Mouse (Mus musculus) embryo, embryonic 11 days (tissue): ENCODE results near the gene Zfp148.

Source experiments
- DNase-seq: peaks from one replicate; pipeline ENCODE4 v3.0.0-alpha.2; 2015

Zfp148 gene

GRCm38 (mm10) chr16:33379944-33380881 is at the start of gene Zfp148:
Gene Zfp148 (plus strand): TSS chr16:33380836.
- DNase-seq: peak; percentile 95

DNA sequence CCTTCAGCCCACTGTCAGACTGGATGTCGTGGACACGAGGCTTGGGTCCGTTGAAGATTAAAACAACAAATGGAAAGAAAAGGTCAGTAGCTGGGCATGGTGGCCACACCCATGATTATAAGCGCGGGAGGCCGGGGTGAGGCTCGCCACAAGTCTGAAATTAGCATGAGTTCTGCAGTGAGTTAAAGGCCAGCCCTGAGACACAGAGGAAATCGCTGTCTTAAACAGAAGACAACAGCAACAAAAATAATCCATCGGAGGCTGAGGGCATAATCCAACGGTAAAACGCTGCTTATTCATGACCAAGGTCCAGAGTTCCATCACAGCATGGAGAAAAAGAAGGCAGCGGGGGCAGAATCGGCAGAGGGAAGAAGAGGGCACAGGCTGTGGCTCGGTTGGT is 47.6 kb upstream of the Zfp148 start:
- DNase-seq: no peak

GRCm38 (mm10) chr16:33337177-33337576 is 43.5 kb upstream of the Zfp148 start:
- peak; percentile 66 for DNase-seq

GRCm38 (mm10) chr16:33337681-33338080 is 43.0 kb upstream of the Zfp148 start:
- no peak for DNase-seq

GRCm38 (mm10) chr16:33338492-33338891 is 42.1 kb upstream of the Zfp148 start:
- DNase-seq: no peak

DNA sequence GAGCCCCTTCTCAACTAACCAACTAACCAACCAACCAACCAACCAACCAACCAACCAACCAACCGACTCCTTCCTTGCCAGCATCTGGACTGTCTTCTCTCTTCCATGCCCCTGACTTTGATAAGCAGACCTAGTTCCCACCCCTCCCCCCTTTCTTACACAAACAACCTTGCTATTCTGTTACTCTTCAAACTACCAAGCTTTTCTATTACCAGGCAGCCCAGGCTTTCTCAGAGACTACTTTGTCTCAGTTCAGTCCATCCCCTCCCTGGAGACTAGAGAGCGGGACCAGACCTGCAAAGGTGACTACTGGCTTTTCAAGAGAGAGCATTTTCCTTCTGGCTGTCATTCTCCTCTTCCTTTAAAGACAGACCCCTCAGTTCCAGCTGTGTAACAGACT is 41.2 kb upstream of the Zfp148 start:
- DNase-seq: no peak

DNA sequence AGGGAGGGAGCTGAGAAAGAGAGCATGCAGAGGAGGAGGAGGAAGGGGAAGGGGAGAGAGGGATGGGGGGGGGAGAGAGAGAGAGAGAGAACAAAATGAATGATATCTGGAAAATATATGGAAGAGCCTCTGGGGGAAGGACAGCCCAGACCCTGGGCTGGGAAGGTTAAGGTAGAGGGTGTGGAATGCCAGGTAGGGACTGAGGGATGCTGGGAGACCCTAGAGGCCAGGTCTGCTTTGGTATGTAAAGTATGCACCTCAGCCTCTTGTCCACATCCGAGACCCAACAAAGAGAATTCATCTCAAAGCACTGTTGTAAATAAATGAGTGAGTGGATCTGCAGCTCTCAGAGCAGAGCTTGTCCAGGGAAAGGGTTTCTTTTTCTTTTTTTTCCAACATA is 38.3 kb upstream of the Zfp148 start:
- no peak for DNase-seq

- DNase-seq: no peak
These were observed 37.5 kb upstream of the Zfp148 start for GRCm38 (mm10) chr16:33343106-33343505.

DNA sequence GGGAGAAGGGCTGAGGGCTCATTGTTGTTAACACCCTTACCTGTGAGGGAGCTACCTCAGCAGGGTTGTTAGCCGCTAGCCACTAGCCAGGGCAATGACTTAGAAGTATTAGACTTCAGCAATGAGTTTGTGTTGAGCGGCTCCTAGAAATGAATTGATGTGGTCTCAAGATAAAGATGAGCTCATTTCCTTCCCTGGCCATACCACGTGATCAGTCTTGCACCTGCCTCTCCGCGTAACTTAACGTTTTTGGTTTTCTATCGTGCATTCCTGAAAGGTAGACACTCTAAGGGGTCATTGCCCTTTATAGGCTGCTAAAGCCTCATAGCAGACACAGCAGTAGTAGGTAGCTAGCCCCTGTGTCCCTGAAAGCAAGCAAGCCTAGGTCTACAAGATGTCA is 37.0 kb upstream of the Zfp148 start:
- DNase-seq: no peak

GRCm38 (mm10) chr16:33344379-33344778 is 36.3 kb upstream of the Zfp148 start:
- no peak for DNase-seq

- no peak for DNase-seq
These were observed 35.8 kb upstream of the Zfp148 start for GRCm38 (mm10) chr16:33344875-33345274.

DNA sequence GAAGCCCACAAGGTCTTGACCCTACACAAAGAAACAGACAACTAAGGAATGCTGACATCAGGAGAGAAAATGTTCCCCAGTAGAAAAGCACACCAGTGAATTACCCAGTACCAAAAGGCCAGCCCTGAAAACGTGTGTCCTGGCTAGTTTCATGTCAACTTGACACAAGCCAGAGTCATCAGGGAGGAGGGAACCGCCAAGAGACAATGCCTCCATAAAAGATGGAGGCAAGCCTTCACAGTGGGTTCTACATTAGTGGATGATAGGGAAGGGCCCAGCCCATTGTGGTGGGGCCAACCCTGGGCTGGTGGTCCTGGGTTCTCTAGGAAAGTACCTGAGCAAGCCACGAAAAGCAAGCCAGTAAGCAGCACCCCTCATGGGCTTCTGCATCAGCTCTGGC is 34.3 kb upstream of the Zfp148 start:
- DNase-seq: no peak

DNA sequence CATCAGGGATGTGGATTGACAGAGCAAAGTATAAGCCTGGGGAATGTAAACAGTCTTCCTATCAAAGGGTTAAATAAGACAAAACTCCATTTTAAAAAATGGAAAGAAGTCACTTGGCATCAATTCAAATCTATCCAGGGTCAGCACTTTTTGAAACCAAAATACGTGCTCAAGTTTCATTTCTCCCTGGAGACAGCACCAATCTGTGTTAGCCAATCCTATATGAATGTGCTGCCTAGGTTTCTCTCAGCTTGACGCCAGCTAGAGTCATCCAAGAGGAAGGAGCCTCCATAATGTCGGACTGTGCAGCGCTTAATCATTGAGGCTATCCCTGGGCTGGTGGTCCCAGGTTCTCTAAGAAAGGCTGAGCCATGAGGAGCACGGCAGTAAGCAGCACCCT is 33.5 kb upstream of the Zfp148 start:
- DNase-seq: no peak

- no peak for DNase-seq
These were observed 22.8 kb upstream of the Zfp148 start for GRCm38 (mm10) chr16:33357805-33358204.

GRCm38 (mm10) chr16:33365772-33366171 is 14.9 kb upstream of the Zfp148 start:
- DNase-seq: no peak

DNA sequence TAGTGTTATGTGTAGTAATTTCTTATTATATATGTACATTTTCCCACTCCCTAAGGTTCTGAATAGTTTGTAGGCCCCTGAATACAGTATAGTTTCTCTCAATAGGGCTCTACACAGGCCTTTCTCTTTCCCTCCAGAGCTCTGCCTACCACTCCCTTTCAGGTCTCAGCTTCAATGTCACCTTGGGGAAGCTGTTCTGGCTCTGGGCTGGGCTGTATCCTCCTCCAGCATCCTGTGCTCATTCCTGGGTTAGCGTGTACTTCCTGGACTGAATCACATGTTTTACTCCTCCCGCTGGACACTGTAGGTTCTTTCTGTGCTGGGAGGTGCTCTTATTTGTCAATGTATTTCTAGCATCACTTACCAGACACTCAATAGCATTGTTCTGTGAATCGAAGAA is 12.0 kb upstream of the Zfp148 start:
- DNase-seq: no peak

DNA sequence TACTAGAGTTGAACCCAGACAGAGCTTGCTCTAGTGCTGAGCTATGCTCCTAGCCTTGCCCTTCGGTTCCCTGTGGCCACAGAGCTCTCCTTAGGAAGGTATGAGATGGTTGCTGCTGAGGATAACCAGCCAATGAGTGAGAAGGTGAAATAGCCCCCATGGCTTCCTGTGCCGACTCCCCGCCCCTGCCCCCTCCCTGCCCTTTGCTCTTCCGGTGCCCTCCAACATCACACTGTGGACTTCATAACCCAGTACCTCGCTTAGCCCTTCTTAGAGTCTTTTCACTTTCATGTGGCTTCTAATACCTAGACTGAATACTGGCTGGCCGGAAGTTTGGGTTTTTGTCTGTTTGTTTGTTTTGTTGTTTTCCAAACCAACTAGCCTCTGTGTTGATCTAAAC is 9.8 kb upstream of the Zfp148 start:
- peak; percentile 3 for DNase-seq

DNA sequence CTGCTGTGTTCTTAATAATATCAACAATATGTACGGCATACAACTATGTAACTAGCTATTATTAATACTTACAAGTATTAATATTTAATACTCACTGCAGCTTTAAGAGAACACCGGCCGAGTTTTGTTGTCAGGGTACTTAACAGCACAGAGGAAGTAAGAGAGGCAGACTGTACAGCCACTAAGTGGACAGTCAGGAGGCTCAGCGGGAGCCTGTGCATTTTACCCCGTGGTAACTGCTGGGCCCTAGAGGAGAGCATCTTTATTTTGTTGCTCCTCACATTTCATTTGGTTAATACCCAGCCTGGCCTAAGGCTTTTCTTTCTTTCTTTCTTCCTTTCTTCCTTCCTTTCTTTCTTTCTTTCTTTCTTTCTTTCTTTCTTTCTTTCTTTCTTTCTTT is 8.0 kb upstream of the Zfp148 start:
- DNase-seq: no peak

- DNase-seq: no peak
These were observed 7.3 kb upstream of the Zfp148 start for GRCm38 (mm10) chr16:33373326-33373725.

DNA sequence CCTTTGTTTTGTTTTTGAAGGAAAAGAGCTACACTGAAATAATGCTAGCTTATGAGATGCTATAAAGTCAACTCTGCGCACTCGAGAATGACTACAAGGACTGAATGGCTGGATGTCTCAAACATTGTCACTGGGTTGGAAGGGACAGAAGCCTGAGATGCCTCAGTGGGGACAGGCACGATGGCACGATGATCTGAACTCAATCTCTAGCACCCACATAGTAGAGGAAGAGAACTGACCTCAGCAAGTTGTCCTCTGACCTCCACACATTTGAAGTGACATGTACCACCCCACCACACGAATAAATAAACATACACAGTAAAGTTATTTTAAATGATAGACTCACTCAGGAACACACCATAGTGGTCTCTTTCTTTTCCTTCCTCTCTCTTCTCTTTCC is 4.4 kb upstream of the Zfp148 start:
- no peak for DNase-seq

GRCm38 (mm10) chr16:33379219-33379943 is 1.3 kb upstream of the Zfp148 start:
- peak; percentile 26 for DNase-seq

DNA sequence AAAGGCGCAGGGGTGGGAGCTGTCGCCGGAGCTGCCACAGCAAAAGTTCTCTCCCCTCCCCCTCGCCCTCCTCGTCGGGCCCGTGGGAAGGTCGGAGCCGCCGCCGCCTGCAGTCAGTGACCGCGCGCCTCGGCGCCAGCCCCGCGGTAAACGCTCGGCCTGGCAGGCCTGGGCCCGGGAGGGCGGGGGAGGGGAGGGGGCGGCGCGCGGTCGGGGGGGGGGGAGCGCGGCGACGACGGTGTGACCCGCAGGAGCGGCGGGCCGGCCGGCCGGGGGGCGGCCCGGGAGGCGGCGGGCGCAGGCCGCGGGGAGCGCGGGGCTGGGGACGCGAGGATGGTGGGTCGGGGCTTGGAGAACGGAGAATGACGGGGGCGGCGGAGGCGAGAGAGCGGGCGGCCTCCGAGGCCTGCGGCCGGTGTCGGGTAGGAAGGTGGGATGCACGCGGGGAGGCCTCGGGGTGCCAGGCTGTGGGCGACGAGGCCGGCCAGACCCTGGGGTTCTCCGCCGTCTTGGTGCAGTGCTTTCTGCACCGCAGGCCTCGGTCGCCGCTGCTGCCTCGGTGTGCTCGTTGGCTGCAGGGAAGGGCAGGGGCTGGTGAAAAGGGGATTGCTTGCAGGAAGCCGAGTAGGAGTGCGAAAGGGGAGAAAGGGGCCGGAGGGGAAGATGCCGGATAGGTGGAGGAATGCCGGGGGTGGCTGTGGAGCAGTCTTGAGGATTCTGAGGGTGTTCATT is 412 bp downstream of the Zfp148 start:
- DNase-seq: peak; percentile 64

DNA sequence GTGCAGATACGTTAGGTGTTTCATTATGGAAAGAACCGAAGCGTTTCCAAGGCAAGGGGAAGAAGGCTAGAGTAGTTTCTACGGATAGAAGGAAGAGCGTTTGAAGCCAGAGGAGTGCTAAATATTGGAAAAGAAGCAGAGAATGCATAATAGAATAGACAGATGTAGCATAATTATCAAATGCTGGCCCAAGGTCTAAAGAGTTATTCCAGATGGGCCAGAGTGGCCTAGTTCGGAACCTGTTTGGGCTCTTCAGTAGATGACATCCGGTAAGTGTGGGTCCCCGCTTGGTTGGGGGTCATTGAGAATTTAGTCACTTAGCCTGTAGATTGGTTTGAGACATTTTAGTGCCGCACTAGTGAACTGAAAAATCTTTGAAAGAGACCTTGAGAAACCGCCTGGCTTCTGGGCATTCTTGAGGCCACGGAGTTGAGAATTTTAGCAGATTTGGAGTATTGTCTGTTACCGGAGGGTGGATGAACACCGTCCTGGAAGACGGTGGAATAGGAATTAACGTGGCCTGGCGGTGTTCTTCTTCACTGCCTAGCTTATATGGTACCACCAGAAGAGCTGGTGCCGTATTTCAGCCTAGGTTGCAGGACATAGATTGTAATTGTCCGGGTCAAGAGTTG is 1.1 kb downstream of the Zfp148 start:
- peak; percentile 32 for DNase-seq
